Mouse (Mus musculus) C2C12 (cell line): ENCODE measurements around the gene Mlxip. TPM values are rescaled to one million over a fixed set of nuclear protein-coding genes. Genes with fewer than 3 reads are reported as not detected.

Source experiments
- H3K27me3 ChIP-seq: one replicate; pipeline ENCODE4 v1.6.1; 2011; ENCODE audit not compliant: control insufficient read depth, insufficient read depth, insufficient read length
- H3K36me3 ChIP-seq: one replicate; pipeline ENCODE4 v1.6.1; 2011; ENCODE audit not compliant: control insufficient read depth, insufficient read depth
- H3K4me3 ChIP-seq: one replicate; pipeline ENCODE4 v1.5.1; 2011; ENCODE audit warnings: mild to moderate bottlenecking, control low read depth; ENCODE audit not compliant: poor library complexity, insufficient read depth, severe bottlenecking
- H3K79me2 ChIP-seq: one replicate; pipeline ENCODE4 v1.6.1; 2011; ENCODE audit not compliant: control insufficient read depth, insufficient read depth
- H3K79me3 ChIP-seq: one replicate; pipeline ENCODE4 v1.6.1; 2011; ENCODE audit warnings: low read depth, control low read depth
- H3ac ChIP-seq: one replicate; pipeline ENCODE3; 2011; ENCODE audit warnings: low read depth; ENCODE audit not compliant: control insufficient read depth, insufficient read length
- CEBPB ChIP-seq: IDR thresholded peaks from one replicate; pipeline ENCODE4 v1.6.1; 2011; ENCODE audit warnings: low read depth, mild to moderate bottlenecking, control low read depth, moderate library complexity
- CTCF ChIP-seq: IDR thresholded peaks from one replicate; pipeline ENCODE4 v1.5.1; 2011; ENCODE audit not compliant: control insufficient read depth, insufficient read depth, insufficient read length
- FOSL1 ChIP-seq: IDR thresholded peaks from one replicate; pipeline ENCODE4 v1.8.0; 2011; ENCODE audit warnings: mild to moderate bottlenecking, low read length; ENCODE audit not compliant: poor library complexity, insufficient read depth, severe bottlenecking
- MAX ChIP-seq: IDR thresholded peaks from one replicate; pipeline ENCODE4 v1.6.1; 2011; ENCODE audit warnings: mild to moderate bottlenecking, control low read depth
- MYOD1 ChIP-seq: IDR thresholded peaks from one replicate; pipeline ENCODE4 v1.6.1; 2011; ENCODE audit warnings: low read depth; ENCODE audit not compliant: control insufficient read depth, insufficient read length
- MYOG ChIP-seq: IDR thresholded peaks from one replicate; pipeline ENCODE4 v1.6.1; 2011; ENCODE audit not compliant: control insufficient read depth, insufficient read length; ENCODE audit errors: extremely low read depth
- USF1 ChIP-seq: IDR thresholded peaks from one replicate; pipeline ENCODE4 v1.6.1; 2011; ENCODE audit warnings: low read depth, mild to moderate bottlenecking, control low read depth, moderate library complexity
- polyA plus RNA-seq: library from polyadenylated mRNA; unstranded; fragments of >200 nt; fragmentation: generic; extraction: Trizol; gene quantifications from one replicate; pipeline ENCODE4 v1.2.1, GENCODE M21; 2012; ENCODE audit warnings: missing spikeins

Gene Mlxip
- polyA plus RNA-seq, 1 experiment: 4.0 TPM

DNA sequence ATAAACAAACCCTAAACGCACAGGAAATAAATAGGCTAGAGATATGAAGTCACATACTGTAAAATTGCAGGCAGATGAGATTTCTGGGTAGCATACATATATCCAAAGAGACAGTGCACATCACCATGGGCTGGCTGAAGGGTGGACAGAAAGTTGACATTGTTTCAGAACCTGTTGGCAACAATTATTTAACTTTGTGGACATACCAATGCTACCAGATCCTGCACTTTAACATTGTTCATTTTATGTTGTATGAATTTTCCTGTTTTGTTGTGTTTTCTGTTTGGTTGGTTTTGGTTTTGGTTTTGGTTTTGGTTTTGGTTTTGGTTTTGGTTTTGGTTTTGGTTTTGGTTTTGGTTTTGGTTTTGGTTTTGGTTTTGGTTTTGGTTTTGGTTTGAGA lies 70.0 kb downstream of the Mlxip start:
- H3K36me3 ChIP-seq: no peaks in the 10 kb centered on the region
- H3K79me2 ChIP-seq: no peaks in the 10 kb centered on the region
- H3K27me3 ChIP-seq: peaks cover 1% of the 10 kb centered on the region
- H3K79me3 ChIP-seq: no peaks in the 10 kb centered on the region
- no peak overlapping the region for H3K4me3 ChIP-seq
- no peak for TF ChIP-seq MYOD1
- H3ac ChIP-seq: no peak overlapping the region

DNA sequence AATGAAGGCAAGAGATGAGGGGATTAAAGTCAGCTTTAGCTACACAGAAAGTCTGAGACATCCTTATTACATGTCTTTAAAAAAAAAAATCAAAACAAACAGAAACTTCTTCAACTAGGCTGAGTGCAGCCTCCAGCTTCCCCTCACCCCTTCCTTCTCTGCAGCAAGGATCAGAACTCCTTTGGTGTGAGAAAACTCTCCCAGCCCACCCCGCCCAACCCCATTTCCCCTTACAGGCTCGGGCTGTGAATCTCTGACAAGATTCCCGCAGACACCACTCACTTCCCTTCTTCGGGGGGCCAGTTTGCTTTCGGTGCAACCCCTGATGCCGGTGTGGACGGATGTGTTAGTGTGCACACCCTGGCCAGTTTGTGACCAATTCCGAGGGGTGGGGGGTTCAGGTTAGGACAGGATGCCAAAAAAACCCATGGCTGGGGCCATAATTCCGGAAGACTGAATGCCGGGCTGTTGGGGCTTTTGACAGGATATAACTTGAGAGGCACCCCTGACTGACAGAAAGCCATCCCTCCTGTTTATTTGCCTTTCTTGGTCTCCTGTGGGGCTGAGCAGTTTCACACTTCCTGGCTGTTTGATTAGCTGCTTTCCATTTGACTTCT lies 76.3 kb downstream of the Mlxip start:
- H3K4me3 ChIP-seq: no peak overlapping the region
- H3K27me3 ChIP-seq: peaks cover 9% of the 10 kb centered on the region
- H3K79me2 ChIP-seq: no peaks in the 10 kb centered on the region
- TF ChIP-seq CTCF (no peak), MAX (no peak)
- no peak overlapping the region for H3ac ChIP-seq
- H3K36me3 ChIP-seq: no peaks in the 10 kb centered on the region
- no peaks in the 10 kb centered on the region for H3K79me3 ChIP-seq

DNA sequence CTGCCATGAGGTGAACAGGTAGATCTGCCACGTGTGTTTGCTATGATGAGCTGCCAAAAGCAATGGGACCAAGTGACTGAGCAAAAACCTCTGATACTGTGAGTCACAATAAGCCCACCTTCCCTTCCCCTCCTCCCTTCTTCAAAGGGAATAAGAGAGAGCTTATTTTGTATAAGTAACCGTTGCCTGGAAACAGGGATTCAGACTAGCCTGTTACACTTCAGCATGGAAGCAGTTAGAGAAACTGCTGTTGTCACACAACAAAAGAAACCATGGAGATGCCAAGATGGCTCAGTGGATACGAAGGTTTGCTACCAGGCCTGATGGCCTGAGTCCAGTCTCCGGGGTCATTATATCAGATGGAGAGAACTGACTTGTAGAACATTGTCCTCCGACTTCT lies 79.2 kb downstream of the Mlxip start:
- Histone ChIP-seq H3K79me2 (no peaks in the 10 kb centered on the region), H3K27me3 (peaks cover 9% of the 10 kb centered on the region), H3ac (no peak overlapping the region), H3K4me3 (no peak overlapping the region), H3K36me3 (no peaks in the 10 kb centered on the region), H3K79me3 (no peaks in the 10 kb centered on the region)
- TF ChIP-seq MAX (no peak), MYOG (no peak), USF1 (no peak), FOSL1 (no peak), CTCF (no peak), CEBPB (no peak), MYOD1 (no peak)

DNA sequence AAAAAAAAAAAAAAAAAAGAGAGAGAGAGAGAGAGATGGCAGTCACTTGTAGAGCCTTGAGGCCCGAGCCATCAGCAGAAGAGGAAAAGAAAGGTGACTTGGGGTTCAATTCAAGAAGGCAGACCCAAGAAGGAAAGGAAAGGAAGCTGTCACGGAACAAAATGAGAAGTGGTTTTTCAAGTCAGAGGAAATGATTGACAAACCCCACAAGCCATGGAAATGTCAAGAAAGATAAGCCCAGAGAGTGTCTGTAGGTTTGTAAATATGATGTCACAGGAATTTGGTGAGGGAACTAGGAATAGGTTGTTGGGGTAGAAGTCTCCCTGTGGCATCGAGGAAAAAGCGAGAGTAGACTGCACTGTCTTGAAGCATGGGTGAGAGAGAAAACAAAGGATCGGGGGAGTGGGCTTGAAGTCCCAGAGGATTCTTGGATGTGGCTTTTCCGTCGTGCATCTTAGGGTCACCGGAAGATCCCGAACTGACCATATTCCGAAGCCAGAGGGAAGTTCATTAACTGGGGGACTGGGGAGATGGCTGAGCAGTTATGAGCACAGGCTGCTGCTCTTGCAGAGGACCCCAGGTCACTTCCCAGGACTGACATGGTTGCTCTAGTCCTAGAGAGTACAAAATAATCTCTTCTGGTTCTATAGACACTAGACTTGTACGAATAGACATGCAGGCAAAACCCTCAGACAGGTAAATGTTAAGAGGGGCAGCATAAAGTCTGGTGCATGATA lies 93.2 kb downstream of the Mlxip start:
- no peaks in the 10 kb centered on the region for H3K79me2 ChIP-seq
- no peaks in the 10 kb centered on the region for H3K79me3 ChIP-seq
- H3K36me3 ChIP-seq: no peaks in the 10 kb centered on the region
- no peak overlapping the region for H3K4me3 ChIP-seq
- H3ac ChIP-seq: no peak overlapping the region
- TF ChIP-seq CTCF: no peak
- TF ChIP-seq CEBPB: no peak
- no peak for TF ChIP-seq MYOG
- TF ChIP-seq MYOD1: no peak
- no peak for TF ChIP-seq MAX
- no peak for TF ChIP-seq USF1
- TF ChIP-seq FOSL1: no peak
- peaks cover 46% of the 10 kb centered on the region for H3K27me3 ChIP-seq

DNA sequence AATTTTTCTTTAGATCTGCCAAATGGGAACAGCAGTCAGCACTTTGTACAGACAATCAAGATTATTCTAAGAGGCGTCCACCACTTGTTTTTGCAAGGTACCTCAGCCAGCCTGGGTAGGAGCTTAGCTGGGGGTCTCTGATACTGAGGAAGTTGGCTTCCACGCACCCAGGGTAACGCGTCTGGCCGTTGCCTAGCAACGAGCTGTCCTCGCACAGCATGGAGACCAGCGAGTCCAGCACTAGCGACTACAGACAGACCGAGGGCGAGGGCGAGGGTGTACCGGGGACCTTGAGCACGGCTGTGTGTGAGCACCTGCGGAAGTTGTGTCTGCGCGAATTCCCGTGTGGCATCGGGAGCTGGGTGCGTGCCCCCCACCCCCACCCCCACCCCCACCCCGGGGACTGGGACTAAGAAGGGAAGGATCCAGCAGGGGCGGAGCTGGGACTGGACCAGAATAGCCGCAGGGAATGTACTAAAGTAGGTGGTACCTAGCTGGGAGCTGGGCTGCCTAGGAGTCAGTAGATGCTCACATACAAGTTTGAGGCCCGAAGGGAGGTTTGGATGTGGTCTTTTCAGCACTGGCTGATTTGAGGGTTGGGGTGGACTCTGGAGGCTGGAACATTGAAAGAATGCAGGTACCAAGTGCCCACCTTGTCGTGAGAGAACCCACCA lies 94.7 kb downstream of the Mlxip start, which contains the start of the genes Lrrc43 and Il31:
TSS of gene Lrrc43 (plus strand) at position 194 of the 674 bp plus-strand sequence.
TSS of gene Il31 (minus strand) at position 378 of the 674 bp plus-strand sequence.
- Histone ChIP-seq H3K36me3 (no peaks in the 10 kb centered on the region), H3K79me3 (no peaks in the 10 kb centered on the region), H3ac (no peak within 1 kb of the TSS), H3K27me3 (peaks cover 54% of the 10 kb centered on the region), H3K4me3 (no peak within 1 kb of the TSS), H3K79me2 (no peaks in the 10 kb centered on the region)
- TF ChIP-seq CTCF (no peak), MYOG (no peak), USF1 (no peak), MAX (no peak), FOSL1 (no peak), CEBPB (no peak), MYOD1 (no peak)

DNA sequence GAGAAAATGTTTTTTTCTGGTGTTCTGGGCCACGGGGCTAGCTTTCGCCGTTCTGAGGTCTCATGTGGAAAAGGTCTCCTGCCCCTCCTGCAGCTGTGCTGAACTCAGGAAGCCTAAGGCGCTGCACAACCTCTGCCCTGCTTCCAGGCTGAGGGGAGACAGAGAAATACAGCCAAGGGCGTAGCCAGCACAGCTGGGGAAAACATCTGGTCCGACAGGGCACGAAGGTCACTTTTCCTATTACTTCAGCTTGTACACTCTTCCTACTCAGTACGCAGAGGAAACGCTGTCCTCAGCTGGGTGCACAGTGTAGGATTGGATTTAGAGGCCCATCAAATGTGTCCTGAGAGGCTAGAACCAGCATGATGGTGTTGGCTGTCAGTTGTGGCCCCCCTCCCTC lies 95.3 kb downstream of the Mlxip start:
- TF ChIP-seq MAX: no peak
- TF ChIP-seq MYOD1: no peak
- TF ChIP-seq FOSL1: no peak
- no peak for TF ChIP-seq CEBPB
- TF ChIP-seq CTCF: no peak
- TF ChIP-seq USF1: no peak
- no peak for TF ChIP-seq MYOG
- H3K4me3 ChIP-seq: no peak overlapping the region
- no peaks in the 10 kb centered on the region for H3K79me3 ChIP-seq
- H3K36me3 ChIP-seq: no peaks in the 10 kb centered on the region
- no peaks in the 10 kb centered on the region for H3K79me2 ChIP-seq
- no peak overlapping the region for H3ac ChIP-seq
- H3K27me3 ChIP-seq: peaks cover 51% of the 10 kb centered on the region
